Mouse (Mus musculus) limb, embryonic 14.5 days (tissue): ENCODE measurements at regions not wholly inside any gene's neighbourhood (a gene's known extent, or its start where the extent isn't known, plus 50 kb on each side); places are given as distances from the start of the nearest gene placed in this dataset.

Experiments used
- ATAC-seq: fragments of 200-750 bp; cut with Nextera tagmentation; 2 replicates; pipeline ENCODE4 v1.8.0; 2017; ENCODE audit warnings: low read depth, moderate number of reproducible peaks, moderate TSS enrichment; ENCODE audit not compliant: low FRiP score
- DNase-seq: peaks from one replicate; pipeline ENCODE4 v3.0.0-alpha.2; 2015; ENCODE audit warnings: low spot score
- H3K27ac ChIP-seq: fragments of 300-500 bp; sonication (generic); replicated peaks from 2 replicates; pipeline ENCODE4 v1.5.1; 2014; ENCODE audit warnings: low read depth, mild to moderate bottlenecking, low read length, moderate library complexity, mixed read lengths
- H3K27me3 ChIP-seq: fragments of 300-500 bp; sonication (generic); 2 replicates; pipeline ENCODE4 v1.6.1; 2014; ENCODE audit warnings: low read length, mixed read lengths; ENCODE audit not compliant: control insufficient read depth, insufficient read depth
- H3K36me3 ChIP-seq: fragments of 300-500 bp; sonication (generic); 2 replicates; pipeline ENCODE4 v1.6.1; 2014; ENCODE audit warnings: mild to moderate bottlenecking, low read length, moderate library complexity, mixed read lengths; ENCODE audit not compliant: control insufficient read depth, insufficient read depth
- H3K4me1 ChIP-seq: fragments of 300-500 bp; sonication (generic); 2 replicates; pipeline ENCODE4 v1.6.1; 2014; ENCODE audit warnings: antibody characterized with exemption, low read length, mixed read lengths; ENCODE audit not compliant: control insufficient read depth, insufficient read depth
- H3K4me2 ChIP-seq: fragments of 300-500 bp; sonication (generic); replicated peaks from 2 replicates; pipeline ENCODE4 v1.6.1; 2014; ENCODE audit warnings: low read depth, mild to moderate bottlenecking, low read length, moderate library complexity; ENCODE audit not compliant: severe bottlenecking
- H3K4me3 ChIP-seq: fragments of 300-500 bp; sonication (generic); replicated peaks from 2 replicates; pipeline ENCODE4 v1.5.1; 2014; ENCODE audit warnings: low read length
- H3K9ac ChIP-seq: fragments of 300-500 bp; sonication (generic); 2 replicates; pipeline ENCODE4 v1.6.1; 2014; ENCODE audit warnings: mild to moderate bottlenecking, low read depth, low read length, moderate library complexity; ENCODE audit not compliant: severe bottlenecking
- H3K9me3 ChIP-seq: fragments of 300-500 bp; sonication (generic); 2 replicates; pipeline ENCODE4 v1.6.1; 2016; ENCODE audit warnings: low read length; ENCODE audit not compliant: control insufficient read depth
- POLR2A ChIP-seq: fragments of 200-500 bp; IDR thresholded peaks from 2 replicates; pipeline ENCODE4 v1.8.0; 2012; ENCODE audit warnings: inconsistent platforms, mild to moderate bottlenecking, moderate library complexity, borderline replicate concordance; ENCODE audit not compliant: insufficient read depth, insufficient read length; ENCODE audit errors: extremely low read depth
- WGBS: fragments of 180-500 bp; shearing (Covaris S2); extraction: QIAGEN DNeasy Blood & Tissue Kit; methylation state at CpG from one replicate; pipeline ENCODE4 v1.1.7; 2014; 5-methylcytosine and 5-hydroxymethylcytosine counted together

DNA sequence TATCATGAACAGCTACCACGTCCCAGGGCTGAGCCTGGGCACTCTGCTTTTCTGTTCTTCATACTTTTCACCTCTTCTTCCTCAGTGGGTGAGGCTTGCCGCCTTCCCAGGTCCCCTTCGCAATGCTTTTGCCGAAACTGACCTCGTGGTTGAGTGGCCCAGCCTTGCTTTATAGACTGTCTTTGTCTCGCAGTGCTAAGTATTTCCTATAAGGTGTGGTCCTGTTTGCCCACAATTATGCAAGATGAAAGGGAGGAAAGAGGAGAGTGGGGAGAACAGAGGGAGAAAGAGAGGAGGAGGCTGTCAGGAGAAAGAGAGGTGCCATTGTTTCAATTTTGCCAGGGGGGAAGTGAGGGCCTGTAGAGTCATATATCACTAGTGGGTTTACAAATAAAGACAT lies 71.3 kb upstream of the Pcsk6 start:
- Histone ChIP-seq H3K27ac (no peak overlapping the region), H3K4me3 (no peak overlapping the region), H3K27me3 (no peaks in the 10 kb centered on the region), H3K9ac (no peak overlapping the region), H3K9me3 (no peaks in the 10 kb centered on the region), H3K4me1 (no peaks in the 10 kb centered on the region; the same call in 1 of the 2 replicates), H3K36me3 (no peaks in the 10 kb centered on the region), H3K4me2 (no peak overlapping the region)
- ATAC-seq (no peak), DNase-seq (no peak)
- TF ChIP-seq POLR2A, result no peak
- WGBS, result 58% methylated on average over 6 of the region's 6 CpGs

DNA sequence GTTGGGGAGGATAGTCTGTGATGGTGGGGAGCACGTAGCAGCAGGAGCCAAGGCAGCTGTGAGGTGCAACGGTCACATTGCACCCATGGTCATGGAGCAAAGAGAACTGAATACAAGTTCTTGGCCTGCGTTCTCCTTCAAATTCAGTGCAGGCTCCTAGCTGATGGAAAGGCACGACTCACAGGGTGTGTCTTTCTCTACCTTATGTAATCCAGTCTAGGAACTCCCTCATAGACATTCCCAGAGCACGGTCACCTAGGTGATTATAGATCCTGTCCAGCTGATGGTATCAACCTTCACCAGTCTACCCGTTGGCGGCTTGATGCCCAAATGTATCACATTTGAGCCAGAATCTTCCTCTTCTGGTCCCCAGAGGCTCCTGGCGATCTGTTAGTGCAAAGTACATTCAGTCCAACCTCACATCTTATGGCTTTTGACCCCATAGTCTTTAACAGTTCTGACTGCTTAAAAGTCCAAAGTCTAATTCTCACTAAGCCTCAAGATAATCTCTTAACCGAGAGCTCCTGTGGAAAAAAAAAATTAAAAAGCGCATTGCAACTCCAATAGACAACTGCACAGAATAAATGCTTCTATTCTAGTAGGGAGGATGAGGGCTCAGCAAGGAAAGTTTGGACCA lies 69.2 kb upstream of the Pcsk6 start:
- ATAC-seq (no peak), DNase-seq (no peak)
- no peak overlapping the region for H3K27ac ChIP-seq
- H3K27me3 ChIP-seq, result no peaks in the 10 kb centered on the region
- H3K9ac ChIP-seq, result no peak overlapping the region
- no peak overlapping the region for H3K4me2 ChIP-seq
- H3K9me3 ChIP-seq, result no peaks in the 10 kb centered on the region
- no peak overlapping the region for H3K4me3 ChIP-seq
- WGBS, result 89% methylated on average over 10 of the region's 10 CpGs
- no peaks in the 10 kb centered on the region; the same call in 1 of the 2 replicates for H3K4me1 ChIP-seq
- H3K36me3 ChIP-seq, result no peaks in the 10 kb centered on the region
- TF ChIP-seq POLR2A, result no peak

GRCm38 (mm10) chr7:65802306-65802705 lies 59.2 kb upstream of the Pcsk6 start:
- Histone ChIP-seq H3K27me3 (no peaks in the 10 kb centered on the region), H3K4me1 (peaks cover 8% of the 10 kb centered on the region), H3K4me2 (no peak overlapping the region), H3K27ac (no peak overlapping the region), H3K4me3 (no peak overlapping the region), H3K36me3 (no peaks in the 10 kb centered on the region), H3K9ac (no peak overlapping the region), H3K9me3 (no peaks in the 10 kb centered on the region)
- DNase-seq, result no peak
- ATAC-seq, result no peak
- 86% methylated on average over 5 of the region's 5 CpGs for WGBS
- no peak for TF ChIP-seq POLR2A

- TF ChIP-seq POLR2A, result no peak
- H3K4me2 ChIP-seq, result no peak overlapping the region
- H3K27ac ChIP-seq, result no peak overlapping the region
- WGBS, result 76% methylated on average over 8 of the region's 8 CpGs
- H3K4me1 ChIP-seq, result peaks cover 8% of the 10 kb centered on the region
- no peak for ATAC-seq
- H3K36me3 ChIP-seq, result no peaks in the 10 kb centered on the region
- no peak overlapping the region for H3K4me3 ChIP-seq
- no peaks in the 10 kb centered on the region for H3K9me3 ChIP-seq
- no peak for DNase-seq
- H3K27me3 ChIP-seq, result no peaks in the 10 kb centered on the region
- no peak overlapping the region for H3K9ac ChIP-seq
Measured at GRCm38 (mm10) chr7:65802806-65803205, 58.7 kb upstream of the Pcsk6 start.

GRCm38 (mm10) chr7:65803422-65804303 lies 57.9 kb upstream of the Pcsk6 start:
- H3K27ac ChIP-seq, result no peak overlapping the region
- WGBS, result 51% methylated on average over 11 of the region's 11 CpGs
- TF ChIP-seq POLR2A, result no peak
- no peaks in the 10 kb centered on the region for H3K36me3 ChIP-seq
- peaks cover 8% of the 10 kb centered on the region for H3K4me1 ChIP-seq
- H3K9me3 ChIP-seq, result no peaks in the 10 kb centered on the region
- ATAC-seq (peak; percentile 87), DNase-seq (peak; percentile 48)
- no peak overlapping the region for H3K9ac ChIP-seq
- no peaks in the 10 kb centered on the region for H3K27me3 ChIP-seq
- no peak overlapping the region for H3K4me3 ChIP-seq
- no peak overlapping the region for H3K4me2 ChIP-seq
